Mouse (Mus musculus): ENCODE results near the gene Zfp970.
"Not testable (repeated sequence)": the region's sequence is repeated elsewhere in the genome, so short reads cannot be mapped to it uniquely, and the experiment has no call there.

Zfp970 gene

GRCm38 (mm10) chr2:177464676-177465075 is at the start of gene Zfp970:
TSS of gene Zfp970 (plus strand) at chr2:177464733.
- DNase-seq = peak; percentile 19 to 51

DNA sequence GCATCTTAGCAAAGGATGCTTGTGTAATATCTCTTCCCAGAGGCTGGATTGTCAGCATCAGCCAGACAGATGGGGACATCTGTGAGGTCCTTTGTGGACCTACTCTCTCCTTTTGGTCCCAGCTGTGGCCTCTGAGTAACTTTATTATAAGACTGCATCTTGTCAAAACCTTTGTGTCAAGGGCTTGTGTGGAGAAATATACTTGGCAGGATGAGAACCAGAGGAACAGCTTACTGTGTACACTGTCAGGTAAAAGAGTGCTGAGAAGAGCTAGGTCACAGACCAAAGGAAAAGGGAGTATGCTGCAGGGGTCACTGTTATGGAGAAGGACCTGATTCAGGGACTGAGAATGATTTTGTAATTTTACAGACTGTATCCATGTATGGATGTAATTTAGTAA is 3.7 kb downstream of the Zfp970 start:
- DNase-seq = not testable (repeated sequence)

- DNase-seq = not testable (repeated sequence)
These were observed 7.7 kb downstream of the Zfp970 start for GRCm38 (mm10) chr2:177472261-177472660.

DNA sequence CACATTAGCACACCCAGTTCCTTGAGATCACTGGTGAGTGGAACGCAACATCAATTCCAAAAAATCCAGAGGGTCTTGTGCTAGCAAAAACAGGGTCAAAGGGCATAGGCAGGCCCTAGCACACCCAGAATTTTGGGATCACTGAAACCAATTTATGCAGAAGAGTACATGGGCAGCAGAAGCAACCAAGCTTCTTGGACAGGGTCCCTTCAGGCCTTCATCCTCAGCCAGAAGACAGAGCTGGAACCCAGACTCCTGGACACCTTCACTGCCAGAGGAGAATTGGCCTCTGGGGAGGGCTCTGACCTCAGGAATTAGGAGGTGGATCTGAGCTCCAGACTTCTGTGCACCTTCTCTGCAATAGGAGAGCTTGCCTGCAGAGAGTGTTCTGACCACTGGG is 17.4 kb downstream of the Zfp970 start:
- DNase-seq = not testable (repeated sequence)

- not testable (repeated sequence) for DNase-seq
These were observed 18.9 kb downstream of the Zfp970 start for GRCm38 (mm10) chr2:177483238-177483948.

DNA sequence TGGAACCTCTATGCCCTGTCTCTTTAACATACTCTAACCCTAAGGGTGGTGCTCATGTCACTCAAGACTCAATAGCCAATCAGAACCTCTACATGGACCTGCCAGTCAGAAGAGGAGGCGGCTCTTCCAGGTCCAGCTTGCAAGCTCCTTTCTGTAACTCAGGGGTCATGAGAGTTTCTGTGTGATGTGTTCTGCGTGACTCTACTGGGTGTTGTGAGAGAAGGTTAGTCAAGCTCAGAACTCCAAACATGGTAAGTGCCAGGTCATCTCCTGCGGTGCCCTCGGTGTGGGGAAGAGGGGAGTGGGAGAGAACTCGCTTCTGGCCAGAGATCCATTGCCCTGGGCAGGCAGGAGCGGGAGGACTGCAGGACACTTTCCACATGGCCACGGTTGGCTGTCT is 33.5 kb downstream of the Zfp970 start, which contains the start of gene Gm14403:
Gene Gm14403, plus strand, starts transcription at position 149 of the 400 bp plus-strand sequence.
- DNase-seq = peak; percentile 48 to 64

DNA sequence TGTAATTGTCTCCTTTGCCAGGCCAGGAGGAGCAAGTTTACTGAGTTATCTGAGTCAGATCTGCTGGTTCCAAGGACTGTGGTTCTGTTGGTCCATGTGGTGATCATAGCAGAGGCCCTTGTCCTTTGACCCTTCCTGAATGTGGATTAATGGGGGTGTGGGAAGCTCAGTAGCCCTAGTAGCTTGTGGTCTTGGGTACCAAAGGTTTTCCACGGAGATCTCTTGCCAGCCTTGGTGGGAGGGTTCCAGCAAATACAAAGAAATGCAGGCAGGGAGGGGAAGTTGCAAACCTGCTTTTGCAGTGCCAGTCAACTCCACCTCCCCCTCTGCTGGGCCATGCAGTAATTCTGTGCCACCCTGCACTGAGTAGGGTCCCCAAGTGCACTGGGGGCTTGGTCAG is 34.6 kb downstream of the Zfp970 start:
- not testable (repeated sequence) for DNase-seq

- not testable (repeated sequence) for DNase-seq
These were observed 40.7 kb downstream of the Zfp970 start for GRCm38 (mm10) chr2:177505211-177505719.

- not testable (repeated sequence) for DNase-seq
These were observed 46.8 kb downstream of the Zfp970 start for GRCm38 (mm10) chr2:177511381-177511780.

- DNase-seq = not testable (repeated sequence)
These were observed 47.4 kb downstream of the Zfp970 start for GRCm38 (mm10) chr2:177511972-177512371.

GRCm38 (mm10) chr2:177513991-177514479 is 49.5 kb downstream of the Zfp970 start:
- not testable (repeated sequence) for DNase-seq

- not testable (repeated sequence) for DNase-seq
These were observed 53.2 kb downstream of the Zfp970 start for GRCm38 (mm10) chr2:177517746-177518145.

DNA sequence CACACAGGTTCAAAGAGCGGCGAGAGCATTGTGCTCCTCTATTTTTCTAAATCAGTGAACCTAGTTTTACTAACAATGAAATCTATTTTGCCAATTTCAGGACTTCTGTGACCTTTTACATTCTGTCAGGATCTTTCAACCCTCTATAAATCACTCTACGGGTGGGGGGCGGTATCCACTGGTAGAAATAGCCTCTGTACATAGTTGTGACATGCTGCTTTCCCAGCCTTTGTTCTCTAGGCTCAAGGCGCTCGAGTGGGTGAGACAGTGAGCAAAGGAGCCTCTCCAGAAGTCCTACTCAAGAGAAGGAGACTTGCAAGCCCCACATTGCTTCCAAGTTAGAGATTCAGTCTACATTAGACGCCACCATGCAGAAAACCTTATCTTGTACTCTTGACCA is 53.8 kb downstream of the Zfp970 start:
- DNase-seq = not testable (repeated sequence)

DNA sequence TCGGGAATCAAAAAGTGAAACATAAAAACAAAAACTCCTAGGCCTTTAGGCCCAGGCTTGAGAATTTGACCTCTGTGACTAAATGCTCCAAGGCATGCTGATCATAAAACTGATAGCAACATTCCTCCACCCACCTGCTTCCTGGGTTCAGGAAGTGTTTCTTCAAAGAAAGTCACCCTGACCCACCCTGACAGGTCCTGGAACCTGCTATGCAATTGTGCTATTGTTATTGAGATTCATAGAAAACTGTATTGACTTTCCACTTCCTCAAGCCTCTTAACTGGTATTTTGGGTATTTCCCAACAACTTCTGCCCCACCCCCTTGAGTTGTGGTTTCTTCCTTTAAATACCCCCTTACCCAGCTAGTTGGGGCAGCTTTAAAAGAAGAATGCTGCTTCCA is 54.4 kb downstream of the Zfp970 start:
- DNase-seq = not testable (repeated sequence)

DNA sequence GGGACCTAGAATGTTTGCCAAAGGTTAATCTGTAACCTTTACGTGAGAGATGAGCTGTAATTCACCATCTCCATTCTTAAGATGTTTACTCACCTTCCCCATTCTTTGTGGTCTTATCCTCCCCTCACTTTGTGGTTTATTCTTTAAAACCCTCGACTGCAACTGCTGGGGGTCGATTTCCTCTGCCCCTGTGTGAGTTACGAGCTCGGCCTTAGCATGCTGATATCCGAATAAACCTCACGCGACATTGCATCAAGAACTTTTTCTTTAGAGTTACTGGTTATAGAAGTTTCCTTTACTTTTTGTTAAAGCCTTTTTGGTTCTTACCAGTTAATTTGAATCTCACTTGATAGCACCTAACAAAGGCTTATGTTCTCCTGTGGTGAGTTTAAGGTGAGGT is 55.5 kb downstream of the Zfp970 start:
- no peak for DNase-seq

- no peak for DNase-seq
These were observed 58.5 kb downstream of the Zfp970 start for GRCm38 (mm10) chr2:177523061-177523460.

GRCm38 (mm10) chr2:177523674-177524073 is 59.1 kb downstream of the Zfp970 start:
- DNase-seq = not testable (repeated sequence)

GRCm38 (mm10) chr2:177524171-177524570 is 59.6 kb downstream of the Zfp970 start:
- DNase-seq = not testable (repeated sequence)

Measured in cerebellum, postnatal 25 days (tissue).